Mouse (Mus musculus) myocyte (in vitro differentiated cells): Measurements from ENCODE around the gene Tpbpa.

Source experiments
- MAX ChIP-seq: IDR thresholded peaks from one replicate; pipeline ENCODE4 v1.6.1; 2011; ENCODE audit warnings: low read depth, mild to moderate bottlenecking, control low read depth
- MYOG ChIP-seq, 3 experiments: IDR thresholded peaks; one replicate each; pipeline ENCODE4 v1.6.1; 2011; ENCODE audit warnings: control low read depth in 2 of 3, low read depth in 2 of 3, mild to moderate bottlenecking in 2 of 3; ENCODE audit not compliant: insufficient read length in 2 of 3, control insufficient read depth in 1 of 3, insufficient read depth in 1 of 3
- POLR2A ChIP-seq: IDR thresholded peaks from one replicate; pipeline ENCODE4 v1.6.1; 2011; ENCODE audit warnings: low read depth, mild to moderate bottlenecking, control low read depth, moderate library complexity; ENCODE audit not compliant: insufficient read length
- POLR2AphosphoS2 ChIP-seq: IDR thresholded peaks from one replicate; pipeline ENCODE4 v1.6.1; 2011; ENCODE audit warnings: low read depth, control low read depth; ENCODE audit not compliant: insufficient read length
- REST ChIP-seq: IDR thresholded peaks from one replicate; pipeline ENCODE4 v1.6.1; 2011; ENCODE audit warnings: mild to moderate bottlenecking, control low read depth, moderate library complexity; ENCODE audit not compliant: insufficient read depth, insufficient read length
- TCF12 ChIP-seq: IDR thresholded peaks from one replicate; pipeline ENCODE4 v1.6.1; 2011; ENCODE audit warnings: mild to moderate bottlenecking, control low read depth; ENCODE audit not compliant: poor library complexity, insufficient read depth, severe bottlenecking
- USF1 ChIP-seq: IDR thresholded peaks from one replicate; pipeline ENCODE4 v1.6.1; 2011; ENCODE audit warnings: low read depth, mild to moderate bottlenecking, control low read depth, moderate library complexity

- no peak for TF ChIP-seq MYOG (IDR thresholded peaks at IDR 0.05; ENCODE audit: control insufficient read depth in 1 of 3, insufficient read depth in 1 of 3, insufficient read length in 2 of 3, low read depth in 2 of 3)
- TF ChIP-seq POLR2A: no peak
- TF ChIP-seq USF1: no peak
- no peak for TF ChIP-seq POLR2AphosphoS2
- no peak for TF ChIP-seq MAX
- no peak for TF ChIP-seq TCF12
- TF ChIP-seq REST: no peak
Observed at GRCm38 (mm10) chr13:60961706-60962105, 19.9 kb upstream of the Tpbpa start.
